Mouse (Mus musculus) limb, embryonic 14.5 days (tissue): ENCODE data around the gene Podxl2. TPM values are rescaled to one million over a fixed set of nuclear protein-coding genes. Genes with fewer than 3 reads are reported as not detected.

ENCODE experiments used
- ATAC-seq: fragments of 200-750 bp; cut with Nextera tagmentation; 2 replicates; pipeline ENCODE4 v1.8.0; 2017; ENCODE audit warnings: low read depth, moderate number of reproducible peaks, moderate TSS enrichment; ENCODE audit not compliant: low FRiP score
- DNase-seq: peaks from one replicate; pipeline ENCODE4 v3.0.0-alpha.2; 2015; ENCODE audit warnings: low spot score
- H3K27ac ChIP-seq: fragments of 300-500 bp; sonication (generic); replicated peaks from 2 replicates; pipeline ENCODE4 v1.5.1; 2014; ENCODE audit warnings: low read depth, mild to moderate bottlenecking, low read length, moderate library complexity, mixed read lengths
- H3K27me3 ChIP-seq: fragments of 300-500 bp; sonication (generic); 2 replicates; pipeline ENCODE4 v1.6.1; 2014; ENCODE audit warnings: low read length, mixed read lengths; ENCODE audit not compliant: control insufficient read depth, insufficient read depth
- H3K36me3 ChIP-seq: fragments of 300-500 bp; sonication (generic); 2 replicates; pipeline ENCODE4 v1.6.1; 2014; ENCODE audit warnings: mild to moderate bottlenecking, low read length, moderate library complexity, mixed read lengths; ENCODE audit not compliant: control insufficient read depth, insufficient read depth
- H3K4me1 ChIP-seq: fragments of 300-500 bp; sonication (generic); 2 replicates; pipeline ENCODE4 v1.6.1; 2014; ENCODE audit warnings: antibody characterized with exemption, low read length, mixed read lengths; ENCODE audit not compliant: control insufficient read depth, insufficient read depth
- H3K4me2 ChIP-seq: fragments of 300-500 bp; sonication (generic); replicated peaks from 2 replicates; pipeline ENCODE4 v1.6.1; 2014; ENCODE audit warnings: low read depth, mild to moderate bottlenecking, low read length, moderate library complexity; ENCODE audit not compliant: severe bottlenecking
- H3K4me3 ChIP-seq: fragments of 300-500 bp; sonication (generic); replicated peaks from 2 replicates; pipeline ENCODE4 v1.5.1; 2014; ENCODE audit warnings: low read length
- H3K9ac ChIP-seq: fragments of 300-500 bp; sonication (generic); 2 replicates; pipeline ENCODE4 v1.6.1; 2014; ENCODE audit warnings: mild to moderate bottlenecking, low read depth, low read length, moderate library complexity; ENCODE audit not compliant: severe bottlenecking
- H3K9me3 ChIP-seq: fragments of 300-500 bp; sonication (generic); 2 replicates; pipeline ENCODE4 v1.6.1; 2016; ENCODE audit warnings: low read length; ENCODE audit not compliant: control insufficient read depth
- POLR2A ChIP-seq: fragments of 200-500 bp; IDR thresholded peaks from 2 replicates; pipeline ENCODE4 v1.8.0; 2012; ENCODE audit warnings: inconsistent platforms, mild to moderate bottlenecking, moderate library complexity, borderline replicate concordance; ENCODE audit not compliant: insufficient read depth, insufficient read length; ENCODE audit errors: extremely low read depth
- WGBS: fragments of 180-500 bp; shearing (Covaris S2); extraction: QIAGEN DNeasy Blood & Tissue Kit; methylation state at CpG from one replicate; pipeline ENCODE4 v1.1.7; 2014; 5-methylcytosine and 5-hydroxymethylcytosine counted together
- polyA plus RNA-seq, 2 experiments: library from polyadenylated mRNA; depleted of rRNA in 1 of 2; stranded (reverse) in 1 of 2; unstranded in 1 of 2; fragments of >200 nt; fragmentation: Nextera tagmentation in 1 of 2; extraction: Ambion mirVana in 1 of 2; gene quantifications; 2 replicates each; pipeline versions ENCODE4 v1.2.1 to v1.2.3; 2012 to 2014

The Podxl2 gene
- polyA plus RNA-seq, 2 experiments = 96.2 to 192 TPM

DNA sequence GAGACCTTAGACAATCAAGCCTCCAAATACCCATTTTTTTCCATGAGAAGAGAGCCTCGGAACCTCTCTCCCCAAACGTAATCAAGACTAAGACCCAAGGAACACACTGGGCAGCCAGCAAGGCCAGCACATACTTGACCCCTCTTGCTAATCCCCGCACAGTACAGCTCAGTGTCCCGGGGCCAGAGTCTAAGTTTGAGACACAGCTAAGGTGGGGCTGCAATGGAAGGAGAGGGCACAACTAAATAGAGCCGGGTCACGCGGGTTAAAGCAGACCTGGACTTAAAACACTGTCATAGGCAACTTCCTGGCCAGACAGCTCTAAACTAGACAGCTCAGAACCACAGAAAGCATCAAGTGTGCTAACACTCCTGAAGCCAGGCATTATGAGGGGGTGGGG lies 16.0 kb upstream of the Podxl2 start:
- H3K9ac ChIP-seq = no peak overlapping the region
- no peak for TF ChIP-seq POLR2A
- H3K27me3 ChIP-seq = no peaks in the 10 kb centered on the region
- H3K4me2 ChIP-seq = no peak overlapping the region
- no peaks in the 10 kb centered on the region for H3K9me3 ChIP-seq
- no peak overlapping the region for H3K4me3 ChIP-seq
- no peak overlapping the region for H3K27ac ChIP-seq
- peaks cover 98% of the 10 kb centered on the region for H3K36me3 ChIP-seq
- ATAC-seq (no peak), DNase-seq (no peak)
- WGBS = 96% methylated on average over 7 of the region's 7 CpGs
- H3K4me1 ChIP-seq = no peaks in the 10 kb centered on the region

- no peak overlapping the region for H3K9ac ChIP-seq
- no peak for TF ChIP-seq POLR2A
- H3K4me2 ChIP-seq = no peak overlapping the region
- DNase-seq (no peak), ATAC-seq (no peak)
- no peak overlapping the region for H3K27ac ChIP-seq
- H3K4me1 ChIP-seq = no peaks in the 10 kb centered on the region
- H3K4me3 ChIP-seq = no peak overlapping the region
- no peaks in the 10 kb centered on the region for H3K27me3 ChIP-seq
- WGBS = 89% methylated on average over 13 of the region's 13 CpGs
- H3K36me3 ChIP-seq = peaks cover 96% of the 10 kb centered on the region
- no peaks in the 10 kb centered on the region for H3K9me3 ChIP-seq
These were observed 14.7 kb upstream of the Podxl2 start for GRCm38 (mm10) chr6:88889410-88890042.

DNA sequence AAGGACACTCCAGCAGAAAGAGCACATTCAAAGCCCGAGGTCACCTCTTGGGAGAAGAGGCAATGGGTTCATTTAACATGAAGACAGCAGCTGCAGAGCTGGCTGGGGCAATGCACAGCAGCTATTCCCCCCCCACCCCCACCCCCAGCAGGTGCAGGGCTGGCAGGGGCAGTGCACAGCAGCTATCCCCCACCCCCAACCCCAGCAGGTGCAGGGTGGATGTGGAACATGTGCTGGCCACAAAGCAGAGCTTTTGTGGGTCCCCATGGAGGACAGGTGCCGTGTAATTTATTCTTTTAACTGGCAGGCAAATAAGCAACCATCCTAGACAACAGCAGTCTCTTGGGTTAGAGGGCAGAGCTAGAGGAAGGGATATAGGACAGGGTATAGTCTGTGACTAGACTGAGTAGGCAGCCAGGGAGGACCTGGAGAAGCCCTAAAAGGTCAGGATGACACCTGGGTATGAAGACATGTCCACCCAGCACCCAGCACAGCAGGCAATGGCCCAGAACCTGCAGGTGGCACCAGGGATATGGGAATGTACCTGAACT lies 11.6 kb upstream of the Podxl2 start:
- Histone ChIP-seq H3K27ac (no peak overlapping the region), H3K4me3 (no peak overlapping the region), H3K4me2 (no peak overlapping the region), H3K9ac (no peak overlapping the region), H3K27me3 (no peaks in the 10 kb centered on the region), H3K9me3 (no peaks in the 10 kb centered on the region), H3K36me3 (peaks cover 97% of the 10 kb centered on the region), H3K4me1 (no peaks in the 10 kb centered on the region)
- 88% methylated on average over 2 of the region's 2 CpGs for WGBS
- no peak for TF ChIP-seq POLR2A
- DNase-seq (no peak), ATAC-seq (peak; percentile 66)

- WGBS = 92% methylated on average over 12 of the region's 12 CpGs
These were observed 11.0 kb upstream of the Podxl2 start for GRCm38 (mm10) chr6:88885644-88886416.

GRCm38 (mm10) chr6:88884690-88885089 lies 9.8 kb upstream of the Podxl2 start:
- 95% methylated on average over 17 of the region's 17 CpGs for WGBS
- no peak overlapping the region for H3K27ac ChIP-seq
- DNase-seq (no peak), ATAC-seq (no peak)
- no peaks in the 10 kb centered on the region for H3K27me3 ChIP-seq
- H3K4me1 ChIP-seq = no peaks in the 10 kb centered on the region
- peaks cover 87% of the 10 kb centered on the region for H3K36me3 ChIP-seq
- no peak overlapping the region for H3K4me3 ChIP-seq
- no peak overlapping the region for H3K9ac ChIP-seq
- no peaks in the 10 kb centered on the region for H3K9me3 ChIP-seq
- no peak overlapping the region for H3K4me2 ChIP-seq
- TF ChIP-seq POLR2A = no peak

More at GRCm38 (mm10) chr6:88885644-88886416, 11.0 kb upstream of the Podxl2 start:
- H3K9me3 ChIP-seq = no peaks in the 10 kb centered on the region
- DNase-seq (no peak), ATAC-seq (no peak)
- H3K36me3 ChIP-seq = peaks cover 97% of the 10 kb centered on the region
- H3K4me1 ChIP-seq = no peaks in the 10 kb centered on the region
- no peak overlapping the region for H3K4me2 ChIP-seq
- no peak overlapping the region for H3K27ac ChIP-seq
- H3K9ac ChIP-seq = no peak overlapping the region
- H3K4me3 ChIP-seq = no peak overlapping the region
- no peak for TF ChIP-seq POLR2A
- H3K27me3 ChIP-seq = no peaks in the 10 kb centered on the region
